Mouse (Mus musculus) forebrain, embryonic 10.5 days (tissue): ENCODE data around the gene Lep. TPM values are rescaled to one million over a fixed set of nuclear protein-coding genes. Genes with fewer than 3 reads are reported as not detected.

ENCODE experiments used
- DNase-seq: peaks from one replicate; pipeline ENCODE4 v3.0.0-alpha.2; 2017; ENCODE audit warnings: low spot score; ENCODE audit errors: extremely low spot score
- H3K27ac ChIP-seq: fragments of 300-500 bp; sonication (generic); 2 replicates; pipeline ENCODE4 v1.5.1; 2016; ENCODE audit warnings: mild to moderate bottlenecking
- H3K27me3 ChIP-seq: fragments of 300-500 bp; sonication (generic); 2 replicates; pipeline ENCODE4 v1.6.1; 2016; ENCODE audit warnings: mild to moderate bottlenecking; ENCODE audit not compliant: poor library complexity, severe bottlenecking
- H3K36me3 ChIP-seq: fragments of 300-500 bp; sonication (generic); replicated peaks from 2 replicates; pipeline ENCODE4 v1.6.1; 2016; ENCODE audit warnings: mild to moderate bottlenecking, moderate library complexity
- H3K4me1 ChIP-seq: fragments of 300-500 bp; sonication (generic); 2 replicates; pipeline ENCODE4 v1.6.1; 2016
- H3K4me3 ChIP-seq: fragments of 300-500 bp; sonication (generic); 2 replicates; pipeline ENCODE4 v1.5.1; 2016; ENCODE audit warnings: mild to moderate bottlenecking, moderate library complexity
- H3K9me3 ChIP-seq: fragments of 300-500 bp; sonication (generic); 2 replicates; pipeline ENCODE4 v1.6.1; 2016; ENCODE audit warnings: mild to moderate bottlenecking, moderate library complexity
- WGBS: fragments of 180-500 bp; shearing (Covaris S2); methylation state at CpG from one replicate; pipeline ENCODE4 v1.1.7; 2016; 5-methylcytosine and 5-hydroxymethylcytosine counted together
- microRNA-seq: library from miRNA; unstranded; fragments of <30 nt; microRNA quantifications from one replicate; pipeline ENCODE4, GENCODE M21; 2017
- polyA plus RNA-seq: library from polyadenylated mRNA; unstranded; fragments of >200 nt; fragmentation: Nextera tagmentation; extraction: Ambion mirVana; gene quantifications from 2 replicates; pipeline ENCODE4 v1.2.1, GENCODE M21; 2016

Lep gene
- polyA plus RNA-seq, 1 experiment from 2014 or later = not detected

- H3K36me3 ChIP-seq = no peaks in the 10 kb centered on the region
- WGBS = 80% methylated on average over 14 of the region's 14 CpGs
- DNase-seq = no peak
Observed at GRCm38 (mm10) chr6:29099536-29100170, 39.6 kb downstream of the Lep start.

GRCm38 (mm10) chr6:29100423-29100822 lies 40.4 kb downstream of the Lep start:
- 57% methylated on average over 3 of the region's 3 CpGs for WGBS
- H3K27ac ChIP-seq = no peak overlapping the region

More at GRCm38 (mm10) chr6:29099536-29100170, 39.6 kb downstream of the Lep start:
- Histone ChIP-seq H3K27me3 (no peaks in the 10 kb centered on the region), H3K9me3 (peaks cover 4% of the 10 kb centered on the region; the same call in 1 of the 2 replicates), H3K27ac (no peak overlapping the region), H3K4me3 (no peak overlapping the region), H3K4me1 (peaks cover 8% of the 10 kb centered on the region)

GRCm38 (mm10) chr6:29101248-29101864 lies 41.3 kb downstream of the Lep start:
- no peak overlapping the region for H3K4me3 ChIP-seq
- peaks cover 2% of the 10 kb centered on the region; the same call in 1 of the 2 replicates for H3K9me3 ChIP-seq
- no peaks in the 10 kb centered on the region for H3K27me3 ChIP-seq
- 92% methylated on average over 9 of the region's 9 CpGs for WGBS
- H3K36me3 ChIP-seq = no peaks in the 10 kb centered on the region
- no peak for DNase-seq
- no peak overlapping the region for H3K27ac ChIP-seq
- H3K4me1 ChIP-seq = peaks cover 8% of the 10 kb centered on the region

More at GRCm38 (mm10) chr6:29100423-29100822, 40.4 kb downstream of the Lep start:
- Histone ChIP-seq H3K4me1 (peaks cover 8% of the 10 kb centered on the region), H3K36me3 (no peaks in the 10 kb centered on the region), H3K4me3 (no peak overlapping the region), H3K9me3 (peaks cover 4% of the 10 kb centered on the region; the same call in 1 of the 2 replicates), H3K27me3 (no peaks in the 10 kb centered on the region)
- DNase-seq = no peak

GRCm38 (mm10) chr6:29108376-29108775 lies 48.4 kb downstream of the Lep start:
- Histone ChIP-seq H3K4me1 (no peaks in the 10 kb centered on the region), H3K27me3 (no peaks in the 10 kb centered on the region), H3K36me3 (no peaks in the 10 kb centered on the region), H3K9me3 (peaks cover 17% of the 10 kb centered on the region), H3K4me3 (no peak overlapping the region), H3K27ac (no peak overlapping the region)
- DNase-seq = no peak
- 80% methylated on average over 1 of the region's 1 CpGs for WGBS

GRCm38 (mm10) chr6:29111501-29111900 lies 51.5 kb downstream of the Lep start:
- WGBS = 91% methylated on average over 4 of the region's 4 CpGs
- no peaks in the 10 kb centered on the region for H3K27me3 ChIP-seq
- H3K9me3 ChIP-seq = peaks cover 17% of the 10 kb centered on the region
- H3K36me3 ChIP-seq = no peaks in the 10 kb centered on the region
- H3K4me1 ChIP-seq = no peaks in the 10 kb centered on the region
- DNase-seq = no peak
- no peak overlapping the region for H3K27ac ChIP-seq
- H3K4me3 ChIP-seq = no peak overlapping the region

GRCm38 (mm10) chr6:29115756-29116155 lies 55.7 kb downstream of the Lep start:
- WGBS = 72% methylated on average over 7 of the region's 7 CpGs
- no peak for DNase-seq
- Histone ChIP-seq H3K36me3 (no peaks in the 10 kb centered on the region), H3K4me1 (no peaks in the 10 kb centered on the region), H3K27me3 (no peaks in the 10 kb centered on the region), H3K9me3 (peaks cover 17% of the 10 kb centered on the region), H3K4me3 (no peak overlapping the region), H3K27ac (no peak overlapping the region)

GRCm38 (mm10) chr6:29117417-29118104 lies 57.5 kb downstream of the Lep start:
- 81% methylated on average over 7 of the region's 7 CpGs for WGBS
- H3K27me3 ChIP-seq = no peaks in the 10 kb centered on the region
- 0 out of 2 replicates have a peak, but pooled peaks cover 4% of the 10 kb centered on the region for H3K36me3 ChIP-seq
- no peak overlapping the region for H3K4me3 ChIP-seq
- no peak for DNase-seq
- H3K4me1 ChIP-seq = no peaks in the 10 kb centered on the region
- H3K9me3 ChIP-seq = peaks cover under 1% of the 10 kb centered on the region
- no peak overlapping the region for H3K27ac ChIP-seq

- Histone ChIP-seq H3K9me3 (no peaks in the 10 kb centered on the region), H3K36me3 (0 out of 2 replicates have a peak, but pooled peaks cover 4% of the 10 kb centered on the region), H3K4me1 (no peaks in the 10 kb centered on the region), H3K27me3 (no peaks in the 10 kb centered on the region), H3K27ac (no peak overlapping the region), H3K4me3 (no peak overlapping the region)
- DNase-seq = no peak
Observed at GRCm38 (mm10) chr6:29118231-29118630, 58.2 kb downstream of the Lep start.

- Histone ChIP-seq H3K4me1 (no peaks in the 10 kb centered on the region), H3K27me3 (no peaks in the 10 kb centered on the region), H3K4me3 (no peak overlapping the region), H3K36me3 (peaks cover 8% of the 10 kb centered on the region), H3K27ac (no peak overlapping the region), H3K9me3 (no peaks in the 10 kb centered on the region)
- no peak for DNase-seq
- 88% methylated on average over 4 of the region's 4 CpGs for WGBS
Observed at GRCm38 (mm10) chr6:29118963-29119362, 58.9 kb downstream of the Lep start.

- no peak overlapping the region for H3K4me3 ChIP-seq
- no peak for DNase-seq
- H3K36me3 ChIP-seq = peaks cover 18% of the 10 kb centered on the region
- 93% methylated on average over 13 of the region's 13 CpGs for WGBS
- H3K27me3 ChIP-seq = no peaks in the 10 kb centered on the region
- no peaks in the 10 kb centered on the region for H3K4me1 ChIP-seq
- H3K27ac ChIP-seq = no peak overlapping the region
- no peaks in the 10 kb centered on the region for H3K9me3 ChIP-seq
Observed at GRCm38 (mm10) chr6:29119990-29120389, 60.0 kb downstream of the Lep start.

Small RNA genes lying within 50 kb of the gene (microRNA-seq; reads per million reads assigned to microRNA genes)
- 1.8 reads per million for gene Mir129-1

Other genes starting within 250 kb of the Lep start
- gene Lrrc4, start 228.5 kb upstream of the Lep start, polyA plus RNA-seq = 1.8 and 2.0 TPM in 2 replicates
- gene Rbm28, start 104.8 kb downstream of the Lep start, polyA plus RNA-seq = 53.8 and 58.1 TPM in 2 replicates
- gene Prrt4, start 119.4 kb downstream of the Lep start, polyA plus RNA-seq = 1.3 and 1.8 TPM in 2 replicates
- gene Impdh1, start 156.1 kb downstream of the Lep start, polyA plus RNA-seq = 39.6 and 39.7 TPM in 2 replicates
- 36.2 and 37.2 TPM in 2 replicates for gene Hilpda, start 212.3 kb downstream of the Lep start, polyA plus RNA-seq
- gene Fam71f2, start 219.4 kb downstream of the Lep start, polyA plus RNA-seq = 0.33 and 0.50 TPM in 2 replicates